Mouse (Mus musculus) stomach, embryonic 14.5 days (tissue): ENCODE measurements around the gene Rap1b. TPM values are rescaled to one million over a fixed set of nuclear protein-coding genes. Genes with fewer than 3 reads are reported as not detected.

ENCODE experiments used
- ATAC-seq: fragments of 200-750 bp; cut with Nextera tagmentation; 2 replicates; pipeline ENCODE4 v1.8.0; 2017; ENCODE audit warnings: low read depth, moderate TSS enrichment; ENCODE audit not compliant: insufficient number of reproducible peaks, insufficient read depth, low FRiP score
- H3K27ac ChIP-seq: fragments of 300-500 bp; sonication (generic); 2 replicates; pipeline ENCODE4 v1.5.1; 2014; ENCODE audit warnings: mild to moderate bottlenecking, low read length, moderate library complexity, mixed read lengths
- H3K27me3 ChIP-seq: fragments of 300-500 bp; sonication (generic); 2 replicates; pipeline ENCODE4 v1.6.1; 2014; ENCODE audit warnings: low read length, control low read depth, mixed read lengths; ENCODE audit not compliant: control insufficient read depth, insufficient read depth
- H3K36me3 ChIP-seq: fragments of 300-500 bp; sonication (generic); 2 replicates; pipeline ENCODE4 v1.6.1; 2014; ENCODE audit warnings: mild to moderate bottlenecking, control low read depth, low read length, moderate library complexity, mixed read lengths; ENCODE audit not compliant: control insufficient read depth, insufficient read depth
- H3K4me1 ChIP-seq: fragments of 300-500 bp; sonication (generic); 2 replicates; pipeline ENCODE4 v1.6.1; 2014; ENCODE audit warnings: low read length, control low read depth, mixed read lengths; ENCODE audit not compliant: control insufficient read depth, insufficient read depth
- H3K4me2 ChIP-seq: fragments of 300-500 bp; sonication (generic); replicated peaks from 2 replicates; pipeline ENCODE4 v1.6.1; 2014; ENCODE audit warnings: low read depth, low read length, control low read depth
- H3K4me3 ChIP-seq: fragments of 300-500 bp; sonication (generic); 2 replicates; pipeline ENCODE4 v1.5.1; 2014; ENCODE audit warnings: low read depth, low read length, control low read depth
- H3K9ac ChIP-seq: fragments of 300-500 bp; sonication (generic); replicated peaks from 2 replicates; pipeline ENCODE4 v1.6.1; 2014; ENCODE audit warnings: low read depth, mild to moderate bottlenecking, control low read depth, low read length, moderate library complexity, mixed read lengths
- H3K9me3 ChIP-seq: fragments of 300-500 bp; sonication (generic); 2 replicates; pipeline ENCODE4 v1.6.1; 2016; ENCODE audit warnings: low read depth, low read length, control low read depth; ENCODE audit not compliant: control insufficient read depth
- WGBS: fragments of 180-500 bp; shearing (Covaris S2); extraction: QIAGEN DNeasy Blood & Tissue Kit; methylation state at CpG from one replicate; pipeline ENCODE4 v1.1.7; 2014; 5-methylcytosine and 5-hydroxymethylcytosine counted together
- polyA plus RNA-seq: library from polyadenylated mRNA; unstranded; fragments of >200 nt; fragmentation: Nextera tagmentation; extraction: Ambion mirVana; gene quantifications from 2 replicates; pipeline ENCODE4 v1.2.1, GENCODE M21; 2014

Rap1b gene
- polyA plus RNA-seq, 1 experiment from 2014 or later = 178 TPM

DNA sequence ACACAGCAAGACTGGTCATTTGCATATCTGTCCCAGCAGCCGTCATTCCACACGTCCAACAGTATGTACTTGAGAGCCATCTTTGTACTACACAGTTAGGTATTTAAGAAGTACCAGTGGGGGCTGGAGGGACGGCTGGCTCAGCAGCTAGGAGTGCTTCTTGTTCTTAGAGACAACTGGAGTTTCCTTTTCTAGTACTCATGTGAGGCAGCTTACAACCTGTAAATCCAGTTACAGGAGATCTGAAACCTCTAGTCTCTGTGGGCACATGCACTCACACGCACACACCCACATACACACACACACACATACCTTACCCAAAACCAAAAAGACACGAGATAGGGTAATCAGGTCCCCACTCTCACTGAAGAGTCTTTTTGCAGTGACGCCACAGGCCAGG, 18.9 kb upstream of the Rap1b start:
- no peak overlapping the region for H3K27ac ChIP-seq
- no peak for ATAC-seq
- H3K27me3 ChIP-seq = no peaks in the 10 kb centered on the region
- no peak overlapping the region for H3K4me3 ChIP-seq
- no peaks in the 10 kb centered on the region for H3K36me3 ChIP-seq
- H3K4me2 ChIP-seq = no peak overlapping the region
- H3K4me1 ChIP-seq = no peaks in the 10 kb centered on the region
- 69% methylated on average over 6 of the region's 6 CpGs for WGBS
- H3K9ac ChIP-seq = no peak overlapping the region
- no peaks in the 10 kb centered on the region for H3K9me3 ChIP-seq

DNA sequence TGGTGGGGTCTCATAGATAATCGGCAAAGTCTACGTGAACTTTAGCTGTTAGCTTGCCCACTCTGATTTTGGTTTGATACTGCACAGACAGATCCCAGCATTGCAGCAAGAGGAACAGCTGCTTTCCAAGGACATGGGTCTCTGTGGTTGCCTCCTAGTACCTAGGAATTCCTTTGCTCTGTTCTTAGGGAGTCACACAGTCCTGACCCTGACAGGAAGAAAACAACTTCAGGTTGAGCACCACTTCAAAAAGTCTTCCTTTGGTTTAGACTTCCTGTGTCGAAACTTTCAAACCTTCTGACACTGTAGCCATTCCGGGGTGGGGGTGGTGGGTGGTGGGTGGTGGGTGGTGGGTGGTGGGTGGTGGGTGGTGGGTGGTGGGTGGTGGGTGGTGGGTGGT, 18.4 kb upstream of the Rap1b start:
- no peak overlapping the region for H3K27ac ChIP-seq
- no peaks in the 10 kb centered on the region for H3K27me3 ChIP-seq
- no peak overlapping the region for H3K4me2 ChIP-seq
- WGBS = 71% methylated on average over 4 of the region's 4 CpGs
- H3K9ac ChIP-seq = no peak overlapping the region
- H3K4me3 ChIP-seq = no peak overlapping the region
- no peaks in the 10 kb centered on the region for H3K36me3 ChIP-seq
- H3K4me1 ChIP-seq = no peaks in the 10 kb centered on the region
- no peak for ATAC-seq
- no peaks in the 10 kb centered on the region for H3K9me3 ChIP-seq

DNA sequence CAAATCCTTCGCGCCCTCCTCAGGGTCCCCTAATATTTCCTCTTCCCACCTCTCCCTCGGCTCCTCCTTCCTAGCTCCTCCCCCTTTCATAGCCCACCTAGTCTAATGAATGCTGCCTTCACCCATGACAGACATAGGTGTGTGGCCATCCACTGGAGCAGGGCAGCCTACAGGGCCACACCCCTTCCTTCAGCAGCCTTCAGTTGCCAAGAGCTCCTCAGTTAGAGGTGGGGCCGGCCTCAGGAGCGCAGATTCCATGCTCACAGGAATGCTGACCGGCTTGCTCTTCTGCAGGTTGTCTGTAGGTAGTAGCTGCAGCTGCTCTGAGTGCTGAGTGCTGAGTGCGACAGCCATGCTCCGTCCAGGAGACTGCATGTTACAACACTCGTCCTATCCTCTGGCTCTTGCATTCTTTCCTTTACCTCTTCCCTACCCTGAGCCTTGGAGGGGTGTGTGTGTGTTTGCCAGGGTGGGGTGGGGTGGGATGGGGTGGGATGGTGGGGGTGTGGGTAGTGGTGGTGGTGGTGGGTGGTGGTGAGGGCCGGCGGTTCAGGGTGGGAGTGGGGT, 16.3 kb upstream of the Rap1b start:
- no peaks in the 10 kb centered on the region for H3K4me1 ChIP-seq
- H3K9ac ChIP-seq = no peak overlapping the region
- WGBS = 54% methylated on average over 11 of the region's 11 CpGs
- peak; percentile 74 for ATAC-seq
- H3K4me2 ChIP-seq = no peak overlapping the region
- H3K9me3 ChIP-seq = no peaks in the 10 kb centered on the region
- no peaks in the 10 kb centered on the region for H3K27me3 ChIP-seq
- no peaks in the 10 kb centered on the region for H3K36me3 ChIP-seq
- no peak overlapping the region for H3K4me3 ChIP-seq
- no peak overlapping the region for H3K27ac ChIP-seq

DNA sequence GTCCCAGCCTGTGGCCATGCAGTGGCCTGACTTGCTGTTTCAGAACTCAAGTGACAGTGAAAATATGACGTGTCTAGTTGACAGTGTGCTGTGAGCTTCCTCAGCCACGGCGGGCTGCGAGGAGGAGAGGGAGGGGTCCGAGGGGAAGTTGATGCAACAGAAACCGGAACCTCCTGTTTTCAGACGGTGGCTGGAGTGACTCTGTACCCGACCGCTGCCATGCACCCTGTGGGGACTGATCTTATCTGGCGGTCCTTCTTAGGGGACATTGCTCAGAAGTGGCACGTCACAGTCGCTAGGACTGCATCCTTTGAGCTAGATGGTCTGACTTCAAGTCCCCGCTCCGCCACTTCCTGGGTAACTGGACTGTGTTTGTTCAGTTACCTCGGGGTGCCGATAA, 15.1 kb upstream of the Rap1b start:
- H3K27me3 ChIP-seq = no peaks in the 10 kb centered on the region
- no peaks in the 10 kb centered on the region for H3K36me3 ChIP-seq
- H3K4me1 ChIP-seq = no peaks in the 10 kb centered on the region
- WGBS = 80% methylated on average over 16 of the region's 16 CpGs
- ATAC-seq = no peak
- H3K9ac ChIP-seq = no peak overlapping the region
- H3K4me3 ChIP-seq = no peak overlapping the region
- no peak overlapping the region for H3K4me2 ChIP-seq
- H3K27ac ChIP-seq = no peak overlapping the region
- no peaks in the 10 kb centered on the region for H3K9me3 ChIP-seq

DNA sequence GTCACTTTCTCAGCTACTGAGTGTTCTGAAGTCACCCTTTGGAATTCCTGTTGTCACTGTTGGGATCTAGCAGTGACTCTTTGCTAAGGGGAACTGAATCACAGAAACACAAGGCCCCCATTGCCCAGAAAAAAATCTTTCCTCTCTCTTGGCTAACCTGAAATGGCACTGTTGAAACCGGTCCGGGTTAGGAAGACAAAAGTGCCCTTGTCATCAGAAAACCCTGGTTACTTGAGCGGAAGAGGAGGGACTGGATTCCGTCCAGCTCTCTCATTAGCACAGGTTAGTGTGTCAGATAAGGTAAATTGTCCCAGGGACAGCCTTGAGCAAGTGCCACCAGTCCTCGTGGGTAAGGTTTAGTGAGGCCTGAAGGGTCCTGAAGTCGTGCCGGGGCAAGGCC, 14.5 kb upstream of the Rap1b start:
- H3K36me3 ChIP-seq = no peaks in the 10 kb centered on the region
- H3K4me1 ChIP-seq = no peaks in the 10 kb centered on the region
- WGBS = 78% methylated on average over 7 of the region's 7 CpGs
- no peak overlapping the region for H3K27ac ChIP-seq
- H3K4me2 ChIP-seq = no peak overlapping the region
- no peaks in the 10 kb centered on the region for H3K9me3 ChIP-seq
- no peak overlapping the region for H3K9ac ChIP-seq
- no peaks in the 10 kb centered on the region for H3K27me3 ChIP-seq
- H3K4me3 ChIP-seq = no peak overlapping the region
- ATAC-seq = no peak

DNA sequence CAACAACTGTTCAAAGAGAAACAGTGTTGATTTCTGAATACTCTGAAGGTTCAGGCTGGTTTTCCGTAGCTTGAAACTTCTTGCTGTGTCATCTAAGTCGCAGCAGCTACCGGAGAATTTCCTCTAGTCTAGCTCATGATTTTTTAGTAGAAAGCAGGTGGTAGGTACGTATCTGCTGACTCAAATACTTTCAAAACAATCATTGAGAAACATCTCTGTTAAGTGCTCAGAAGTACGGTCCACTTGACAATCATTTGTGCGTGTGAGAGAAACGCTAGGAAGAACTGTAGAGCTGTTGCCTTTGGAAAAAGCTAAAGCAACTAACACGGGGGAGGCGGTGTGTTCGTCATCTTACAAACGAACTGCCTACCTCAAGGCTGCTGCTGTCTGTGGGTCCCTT, 14.0 kb upstream of the Rap1b start:
- Histone ChIP-seq H3K4me3 (no peak overlapping the region), H3K4me1 (no peaks in the 10 kb centered on the region), H3K27me3 (no peaks in the 10 kb centered on the region), H3K9me3 (no peaks in the 10 kb centered on the region), H3K9ac (no peak overlapping the region), H3K36me3 (no peaks in the 10 kb centered on the region), H3K4me2 (no peak overlapping the region), H3K27ac (no peak overlapping the region)
- 84% methylated on average over 11 of the region's 11 CpGs for WGBS
- no peak for ATAC-seq

DNA sequence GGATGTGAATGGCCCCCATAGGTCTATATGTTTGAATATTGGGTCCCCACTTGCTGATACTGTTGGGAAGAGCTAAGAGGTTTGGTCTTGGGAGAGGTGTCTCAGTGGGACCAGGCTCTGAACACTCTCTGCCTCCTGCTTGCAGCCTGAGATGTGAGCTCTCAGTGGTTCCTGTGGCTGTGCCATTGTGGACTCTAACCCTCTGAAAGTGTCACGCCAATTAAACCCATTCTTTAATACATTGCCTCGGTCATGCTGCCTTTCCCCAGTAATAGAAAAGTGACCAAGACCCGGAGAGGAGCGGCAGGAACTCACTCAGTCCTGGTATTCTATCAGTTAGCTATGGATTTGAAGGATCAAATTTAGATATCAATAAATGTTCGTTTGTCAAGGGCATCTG, 12.4 kb upstream of the Rap1b start:
- Histone ChIP-seq H3K4me2 (no peak overlapping the region), H3K9me3 (no peaks in the 10 kb centered on the region), H3K27ac (no peak overlapping the region), H3K4me3 (no peak overlapping the region), H3K36me3 (no peaks in the 10 kb centered on the region), H3K9ac (no peak overlapping the region), H3K27me3 (no peaks in the 10 kb centered on the region), H3K4me1 (no peaks in the 10 kb centered on the region)
- 85% methylated on average over 5 of the region's 5 CpGs for WGBS
- ATAC-seq = no peak

DNA sequence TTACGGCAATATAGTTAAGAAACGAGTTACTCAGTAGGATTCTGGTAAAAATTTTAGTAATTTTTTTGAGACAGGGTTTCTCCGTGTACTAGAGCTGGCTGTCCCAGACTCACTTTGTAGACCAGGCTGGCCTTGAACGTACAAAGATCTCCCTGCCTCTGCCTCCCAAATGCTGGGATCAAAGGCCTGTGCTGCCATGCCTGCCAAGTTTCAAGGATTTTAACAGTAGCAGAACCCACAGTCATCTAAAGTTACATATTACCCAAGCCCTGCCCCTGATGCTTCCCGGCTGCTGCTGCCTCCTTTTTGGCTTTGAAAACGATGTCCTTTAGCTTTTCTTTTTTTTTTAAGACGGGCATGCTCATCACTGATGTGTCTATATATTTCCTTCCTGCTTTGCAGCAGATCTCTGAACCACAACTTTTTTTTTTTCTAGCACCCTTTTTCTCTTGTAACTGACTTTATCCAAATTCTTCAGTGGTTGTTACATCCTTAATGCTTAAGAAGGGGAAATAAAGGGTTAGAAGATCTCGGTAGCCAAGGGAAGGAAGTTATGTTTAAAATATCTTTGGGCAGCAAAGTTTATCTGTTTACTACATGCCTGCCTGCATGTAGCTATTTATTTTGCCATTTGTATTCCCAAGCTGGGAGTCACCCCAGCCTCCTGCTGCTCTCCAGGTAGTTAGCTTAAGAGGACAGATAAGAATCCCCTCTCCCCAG, 10.3 kb upstream of the Rap1b start:
- H3K27ac ChIP-seq = no peak overlapping the region
- no peak overlapping the region for H3K4me2 ChIP-seq
- no peaks in the 10 kb centered on the region for H3K36me3 ChIP-seq
- ATAC-seq = no peak
- H3K4me1 ChIP-seq = no peaks in the 10 kb centered on the region
- no peaks in the 10 kb centered on the region for H3K9me3 ChIP-seq
- no peaks in the 10 kb centered on the region for H3K27me3 ChIP-seq
- 64% methylated on average over 8 of the region's 8 CpGs for WGBS
- H3K4me3 ChIP-seq = no peak overlapping the region
- H3K9ac ChIP-seq = no peak overlapping the region
